Comparison of ENCODE assay signal across 18 mouse cellular contexts in genomic region chrX:92340906-92341305, GRCm38 (mm10).
"Had no signal": no experiment of that assay in that cellular context is flagged by ENCODE, and none has a peak within 500 bp of the region (broad histone marks: within the 10 kb centered on the region; RNA-seq: fewer than 3 reads in every experiment).

No protein-coding gene starts in this region.

- H3K27ac ChIP-seq: midbrain, embryonic 10.5 days; midbrain, embryonic 12.5 days; neural tube, embryonic 13.5 days; neural tube, embryonic 15.5 days had no signal

- DNase-seq: lung, embryonic 14.5 days; lung, postnatal 10 days; lung, postnatal 4 days; midbrain, embryonic 14.5 days; retina, postnatal 1 day; right cerebral cortex, adult 18-20 months; right cerebral cortex, postnatal 25 days; right cerebral cortex, postnatal 4 days; spleen, adult 18-20 months; thymus, adult 18-20 months; thymus, postnatal 14 days; thymus, postnatal 36 days had no signal

- H3K4me3 ChIP-seq: midbrain, embryonic 10.5 days; midbrain, embryonic 12.5 days; myocyte; neural tube, embryonic 13.5 days; neural tube, embryonic 15.5 days had no signal

- ATAC-seq: midbrain, embryonic 16.5 days had no signal

- H3K4me1 ChIP-seq: midbrain, embryonic 10.5 days; midbrain, embryonic 12.5 days; neural tube, embryonic 13.5 days; neural tube, embryonic 15.5 days had no signal

- H3K27me3 ChIP-seq: midbrain, embryonic 12.5 days; neural tube, embryonic 13.5 days; neural tube, embryonic 15.5 days had no signal
